Mouse (Mus musculus): ENCODE measurements at regions not wholly inside any gene's neighbourhood (a gene's known extent, or its start where the extent isn't known, plus 50 kb on each side); places are given as distances from the start of the nearest gene placed in this dataset.

- H3K9me3 ChIP-seq (replicated peaks; ENCODE audit: control insufficient read depth, low read length): no peaks in the 10 kb centered on the region
- no peaks in the 10 kb centered on the region for H3K36me3 ChIP-seq (ENCODE audit: control insufficient read depth, insufficient read depth)
- ATAC-seq (ENCODE audit: low read depth): no peak
- 54% methylated on average over 5 of the region's 5 CpGs for WGBS (ENCODE audit: insufficient replicate concordance)
- no peaks in the 10 kb centered on the region for H3K27me3 ChIP-seq (ENCODE audit: control insufficient read depth, insufficient read depth, low read depth, low read length)
- H3K9ac ChIP-seq (ENCODE audit: low read depth, low read length): no peak overlapping the region
- H3K4me3 ChIP-seq (ENCODE audit: low read depth, low read length): no peak overlapping the region
- H3K4me1 ChIP-seq (ENCODE audit: control insufficient read depth, low read depth, low read length): no peaks in the 10 kb centered on the region
- no peak overlapping the region for H3K4me2 ChIP-seq (ENCODE audit: low read depth, low read length)
- no peak overlapping the region for H3K27ac ChIP-seq (ENCODE audit: low read length)
Measured at GRCm38 (mm10) chr15:11774717-11775116, 132.4 kb downstream of the Npr3 start.

- no peak overlapping the region for H3K4me2 ChIP-seq (ENCODE audit: low read depth, low read length)
- 65% methylated on average over 1 of the region's 1 CpGs for WGBS (ENCODE audit: insufficient replicate concordance)
- no peak for ATAC-seq (ENCODE audit: low read depth)
- H3K4me1 ChIP-seq (ENCODE audit: control insufficient read depth, low read depth, low read length): no peaks in the 10 kb centered on the region
- H3K9me3 ChIP-seq (replicated peaks; ENCODE audit: control insufficient read depth, low read length): no peaks in the 10 kb centered on the region
- H3K27me3 ChIP-seq (ENCODE audit: control insufficient read depth, insufficient read depth, low read depth, low read length): no peaks in the 10 kb centered on the region
- no peak overlapping the region for H3K4me3 ChIP-seq (ENCODE audit: low read depth, low read length)
- H3K27ac ChIP-seq (ENCODE audit: low read length): no peak overlapping the region
- H3K9ac ChIP-seq (ENCODE audit: low read depth, low read length): no peak overlapping the region
- no peaks in the 10 kb centered on the region for H3K36me3 ChIP-seq (ENCODE audit: control insufficient read depth, insufficient read depth)
Measured at GRCm38 (mm10) chr15:11770596-11770995, 136.5 kb downstream of the Npr3 start.

GRCm38 (mm10) chr15:11757963-11758362, 149.1 kb downstream of the Npr3 start:
- H3K9ac ChIP-seq (ENCODE audit: low read depth, low read length): no peak overlapping the region
- H3K27me3 ChIP-seq (ENCODE audit: control insufficient read depth, insufficient read depth, low read depth, low read length): no peaks in the 10 kb centered on the region
- H3K9me3 ChIP-seq (replicated peaks; ENCODE audit: control insufficient read depth, low read length): no peaks in the 10 kb centered on the region
- H3K36me3 ChIP-seq (ENCODE audit: control insufficient read depth, insufficient read depth): no peaks in the 10 kb centered on the region
- H3K4me3 ChIP-seq (ENCODE audit: low read depth, low read length): no peak overlapping the region
- no peak overlapping the region for H3K4me2 ChIP-seq (ENCODE audit: low read depth, low read length)
- no peaks in the 10 kb centered on the region for H3K4me1 ChIP-seq (ENCODE audit: control insufficient read depth, low read depth, low read length)
- WGBS (ENCODE audit: insufficient replicate concordance): 73% methylated on average over 1 of the region's 1 CpGs
- H3K27ac ChIP-seq (ENCODE audit: low read length): no peak overlapping the region
- ATAC-seq (ENCODE audit: low read depth): no peak

- ATAC-seq (ENCODE audit: low read depth): no peak
Measured at GRCm38 (mm10) chr15:11756786-11757185, 150.3 kb downstream of the Npr3 start.

GRCm38 (mm10) chr15:11753216-11753615, 153.9 kb downstream of the Npr3 start:
- no peaks in the 10 kb centered on the region for H3K4me1 ChIP-seq (ENCODE audit: control insufficient read depth, low read depth, low read length)
- H3K27ac ChIP-seq (ENCODE audit: low read length): no peak overlapping the region
- no peaks in the 10 kb centered on the region for H3K27me3 ChIP-seq (ENCODE audit: control insufficient read depth, insufficient read depth, low read depth, low read length)
- H3K4me3 ChIP-seq (ENCODE audit: low read depth, low read length): no peak overlapping the region
- no peak for ATAC-seq (ENCODE audit: low read depth)
- H3K4me2 ChIP-seq (ENCODE audit: low read depth, low read length): no peak overlapping the region
- H3K9me3 ChIP-seq (replicated peaks; ENCODE audit: control insufficient read depth, low read length): no peaks in the 10 kb centered on the region
- H3K36me3 ChIP-seq (ENCODE audit: control insufficient read depth, insufficient read depth): no peaks in the 10 kb centered on the region
- H3K9ac ChIP-seq (ENCODE audit: low read depth, low read length): no peak overlapping the region
- 19% methylated on average over 3 of the region's 3 CpGs for WGBS (ENCODE audit: insufficient replicate concordance)

More at GRCm38 (mm10) chr15:11756786-11757185, 150.3 kb downstream of the Npr3 start:
- no peak overlapping the region for H3K4me3 ChIP-seq (ENCODE audit: low read depth, low read length)
- H3K27me3 ChIP-seq (ENCODE audit: control insufficient read depth, insufficient read depth, low read depth, low read length): no peaks in the 10 kb centered on the region
- no peaks in the 10 kb centered on the region for H3K4me1 ChIP-seq (ENCODE audit: control insufficient read depth, low read depth, low read length)
- H3K9me3 ChIP-seq (replicated peaks; ENCODE audit: control insufficient read depth, low read length): no peaks in the 10 kb centered on the region
- 50% methylated on average over 7 of the region's 7 CpGs for WGBS (ENCODE audit: insufficient replicate concordance)
- no peaks in the 10 kb centered on the region for H3K36me3 ChIP-seq (ENCODE audit: control insufficient read depth, insufficient read depth)
- H3K4me2 ChIP-seq (ENCODE audit: low read depth, low read length): no peak overlapping the region
- no peak overlapping the region for H3K27ac ChIP-seq (ENCODE audit: low read length)
- no peak overlapping the region for H3K9ac ChIP-seq (ENCODE audit: low read depth, low read length)

GRCm38 (mm10) chr15:11750893-11751292, 156.2 kb downstream of the Npr3 start:
- Histone ChIP-seq H3K4me2 (ENCODE audit: low read depth, low read length) (no peak overlapping the region), H3K27ac (ENCODE audit: low read length) (no peak overlapping the region), H3K27me3 (ENCODE audit: control insufficient read depth, insufficient read depth, low read depth, low read length) (no peaks in the 10 kb centered on the region), H3K36me3 (ENCODE audit: control insufficient read depth, insufficient read depth) (no peaks in the 10 kb centered on the region), H3K9ac (ENCODE audit: low read depth, low read length) (no peak overlapping the region), H3K4me3 (ENCODE audit: low read depth, low read length) (no peak overlapping the region), H3K4me1 (ENCODE audit: control insufficient read depth, low read depth, low read length) (no peaks in the 10 kb centered on the region), H3K9me3 (replicated peaks; ENCODE audit: control insufficient read depth, low read length) (no peaks in the 10 kb centered on the region)
- ATAC-seq (ENCODE audit: low read depth): no peak
- 55% methylated on average over 5 of the region's 5 CpGs for WGBS (ENCODE audit: insufficient replicate concordance)

GRCm38 (mm10) chr15:11749509-11749908, 157.6 kb downstream of the Npr3 start:
- Histone ChIP-seq H3K4me3 (ENCODE audit: low read depth, low read length) (no peak overlapping the region), H3K4me1 (ENCODE audit: control insufficient read depth, low read depth, low read length) (no peaks in the 10 kb centered on the region), H3K27me3 (ENCODE audit: control insufficient read depth, insufficient read depth, low read depth, low read length) (no peaks in the 10 kb centered on the region), H3K36me3 (ENCODE audit: control insufficient read depth, insufficient read depth) (no peaks in the 10 kb centered on the region), H3K9ac (ENCODE audit: low read depth, low read length) (no peak overlapping the region), H3K27ac (ENCODE audit: low read length) (no peak overlapping the region), H3K9me3 (replicated peaks; ENCODE audit: control insufficient read depth, low read length) (no peaks in the 10 kb centered on the region), H3K4me2 (ENCODE audit: low read depth, low read length) (no peak overlapping the region)
- ATAC-seq (ENCODE audit: low read depth): no peak
- WGBS (ENCODE audit: insufficient replicate concordance): 63% methylated on average over 4 of the region's 4 CpGs

- WGBS (ENCODE audit: insufficient replicate concordance): 51% methylated on average over 2 of the region's 2 CpGs
- H3K4me1 ChIP-seq (ENCODE audit: control insufficient read depth, low read depth, low read length): no peaks in the 10 kb centered on the region
- no peak overlapping the region for H3K9ac ChIP-seq (ENCODE audit: low read depth, low read length)
- H3K27me3 ChIP-seq (ENCODE audit: control insufficient read depth, insufficient read depth, low read depth, low read length): no peaks in the 10 kb centered on the region
- H3K9me3 ChIP-seq (replicated peaks; ENCODE audit: control insufficient read depth, low read length): no peaks in the 10 kb centered on the region
- H3K27ac ChIP-seq (ENCODE audit: low read length): no peak overlapping the region
- H3K4me2 ChIP-seq (ENCODE audit: low read depth, low read length): no peak overlapping the region
- no peaks in the 10 kb centered on the region for H3K36me3 ChIP-seq (ENCODE audit: control insufficient read depth, insufficient read depth)
- no peak for ATAC-seq (ENCODE audit: low read depth)
- H3K4me3 ChIP-seq (ENCODE audit: low read depth, low read length): no peak overlapping the region
Measured at GRCm38 (mm10) chr15:11748306-11748705, 158.8 kb downstream of the Npr3 start.

- WGBS (ENCODE audit: insufficient replicate concordance): 63% methylated on average over 1 of the region's 1 CpGs
- no peak for ATAC-seq (ENCODE audit: low read depth)
- Histone ChIP-seq H3K4me2 (ENCODE audit: low read depth, low read length) (no peak overlapping the region), H3K9me3 (replicated peaks; ENCODE audit: control insufficient read depth, low read length) (no peaks in the 10 kb centered on the region), H3K27ac (ENCODE audit: low read length) (no peak overlapping the region), H3K36me3 (ENCODE audit: control insufficient read depth, insufficient read depth) (no peaks in the 10 kb centered on the region), H3K4me1 (ENCODE audit: control insufficient read depth, low read depth, low read length) (no peaks in the 10 kb centered on the region), H3K9ac (ENCODE audit: low read depth, low read length) (no peak overlapping the region), H3K27me3 (ENCODE audit: control insufficient read depth, insufficient read depth, low read depth, low read length) (no peaks in the 10 kb centered on the region), H3K4me3 (ENCODE audit: low read depth, low read length) (no peak overlapping the region)
Measured at GRCm38 (mm10) chr15:11746754-11747153, 160.3 kb downstream of the Npr3 start.
